Mouse (Mus musculus) layer of hippocampus, postnatal 25 days (tissue): ENCODE measurements around the gene Nutm1. TPM values are rescaled to one million over a fixed set of nuclear protein-coding genes. Genes with fewer than 3 reads are reported as not detected.

ENCODE experiments used
- DNase-seq, 2 experiments: peaks; one replicate each; pipeline ENCODE4 v3.0.0; 2022; ENCODE audit warnings: mixed read lengths in 2 of 2, low spot score in 1 of 2; ENCODE audit errors: extremely low spot score in 1 of 2
- total RNA-seq, 2 experiments: library from RNA; stranded (reverse); gene quantifications; 2 replicates each; pipeline ENCODE4 v1.2.3; 2021

Nutm1 gene
- total RNA-seq, 2 experiments from 2014 or later: not detected

DNA sequence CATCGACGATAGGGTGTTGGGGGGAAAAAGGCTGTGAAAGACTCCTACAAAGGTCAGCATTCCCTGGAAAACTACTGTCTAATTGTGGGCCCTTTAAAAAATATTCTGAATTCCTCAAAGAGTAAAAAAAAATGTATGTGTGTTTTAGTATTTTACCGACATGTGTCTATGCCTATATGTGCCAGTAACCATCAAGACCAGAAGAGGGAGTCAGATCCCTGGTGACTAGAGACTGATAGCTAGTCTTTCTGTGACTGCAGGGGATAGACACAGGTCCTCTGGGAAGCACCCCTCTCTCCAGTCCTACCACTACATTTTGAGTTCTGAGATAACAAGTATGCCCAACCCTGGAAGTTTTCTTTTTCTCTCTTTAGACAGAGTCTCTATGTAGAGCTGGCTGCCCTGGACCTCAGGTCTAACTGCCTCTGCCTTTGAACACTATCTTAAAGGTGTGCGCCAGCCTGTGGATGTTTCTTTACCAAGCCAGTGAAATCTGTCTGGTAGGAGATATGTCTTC is 3.7 kb upstream of the Nutm1 start:
- DNase-seq: no peak

DNA sequence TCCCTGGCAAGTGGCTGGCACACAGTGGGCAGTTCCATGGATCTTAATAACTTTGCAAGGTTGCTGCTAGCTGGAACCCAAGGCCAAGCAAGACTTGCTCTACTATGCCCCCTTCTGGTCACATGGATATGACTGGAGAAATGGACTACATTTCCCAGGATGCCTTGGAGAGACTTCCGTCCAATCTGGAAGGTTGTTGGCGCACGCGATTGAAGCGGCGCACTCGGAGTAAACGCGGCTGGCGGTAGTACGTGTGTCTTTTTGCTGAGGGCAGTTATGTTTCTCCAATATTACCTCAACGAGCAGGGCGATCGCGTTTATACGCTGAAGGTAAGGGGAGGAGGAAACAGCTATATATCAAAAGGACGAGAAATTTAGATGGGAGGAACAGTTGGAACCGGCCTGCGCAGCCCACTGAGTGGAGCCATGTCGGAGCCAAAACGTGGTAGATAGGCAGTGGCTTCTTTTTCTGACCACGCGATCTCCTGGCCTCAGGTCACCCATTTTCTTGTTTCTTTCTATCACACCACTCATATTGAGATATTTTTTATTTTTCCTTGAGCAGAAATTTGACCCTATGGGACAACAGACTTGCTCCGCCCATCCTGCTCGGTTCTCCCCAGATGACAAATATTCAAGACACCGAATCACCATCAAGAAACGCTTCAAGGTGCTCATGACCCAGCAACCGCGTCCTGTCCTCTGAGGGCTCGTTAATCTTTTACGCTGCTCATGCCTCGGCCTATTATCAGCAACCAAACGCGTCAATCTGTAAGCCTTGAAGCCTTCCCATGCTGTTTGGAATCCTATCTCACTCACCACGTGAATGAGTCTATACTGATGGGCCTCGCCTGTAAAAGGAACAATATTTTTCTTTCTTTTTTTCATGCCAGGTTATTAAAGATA is 2.9 kb upstream of the Nutm1 start, which contains the start of gene Nop10:
Nop10 (plus strand) TSS at position 179 of the 906 bp plus-strand sequence.
- DNase-seq: peak; percentile 69 to 80

DNA sequence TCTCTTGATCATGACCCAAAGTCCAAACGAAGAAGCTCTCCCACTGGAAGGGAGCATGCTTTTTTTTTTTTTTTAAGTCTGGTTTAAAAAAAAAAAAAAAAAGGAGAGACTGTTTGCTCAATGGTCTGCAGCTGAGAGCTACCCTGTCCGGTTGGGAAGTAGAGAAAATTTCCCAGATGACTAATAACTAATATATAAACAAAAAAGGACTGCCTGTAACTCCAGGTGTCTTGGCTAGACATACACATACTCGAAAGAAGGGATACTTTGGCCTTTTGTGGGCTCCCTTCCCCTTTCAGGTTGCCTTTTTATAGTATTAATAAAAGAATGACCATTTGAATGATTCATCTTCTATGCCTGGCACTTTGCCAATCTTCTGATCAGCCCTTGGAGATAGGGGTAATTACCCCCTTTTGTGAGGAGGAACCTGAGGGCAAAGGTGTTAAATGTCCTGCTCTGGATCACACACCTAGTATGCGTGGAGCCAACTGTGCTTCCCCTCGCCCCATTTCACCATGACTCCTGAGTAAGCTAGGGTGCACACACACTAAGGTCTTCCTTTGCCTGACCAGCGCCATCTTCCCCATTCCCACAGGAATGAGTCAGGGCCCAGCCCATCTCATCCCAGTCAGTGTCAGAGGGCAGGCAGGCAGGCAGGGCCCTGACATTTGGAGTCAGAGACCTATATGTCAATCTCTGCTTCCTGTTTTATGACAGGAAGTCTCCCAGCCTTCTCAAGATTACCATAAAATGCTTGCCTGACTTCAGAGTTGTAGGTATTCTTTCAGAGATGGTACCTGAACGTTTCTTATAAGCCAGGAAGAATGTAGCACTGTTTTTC is 4.2 kb downstream of the Nutm1 start:
- no peak for DNase-seq

DNA sequence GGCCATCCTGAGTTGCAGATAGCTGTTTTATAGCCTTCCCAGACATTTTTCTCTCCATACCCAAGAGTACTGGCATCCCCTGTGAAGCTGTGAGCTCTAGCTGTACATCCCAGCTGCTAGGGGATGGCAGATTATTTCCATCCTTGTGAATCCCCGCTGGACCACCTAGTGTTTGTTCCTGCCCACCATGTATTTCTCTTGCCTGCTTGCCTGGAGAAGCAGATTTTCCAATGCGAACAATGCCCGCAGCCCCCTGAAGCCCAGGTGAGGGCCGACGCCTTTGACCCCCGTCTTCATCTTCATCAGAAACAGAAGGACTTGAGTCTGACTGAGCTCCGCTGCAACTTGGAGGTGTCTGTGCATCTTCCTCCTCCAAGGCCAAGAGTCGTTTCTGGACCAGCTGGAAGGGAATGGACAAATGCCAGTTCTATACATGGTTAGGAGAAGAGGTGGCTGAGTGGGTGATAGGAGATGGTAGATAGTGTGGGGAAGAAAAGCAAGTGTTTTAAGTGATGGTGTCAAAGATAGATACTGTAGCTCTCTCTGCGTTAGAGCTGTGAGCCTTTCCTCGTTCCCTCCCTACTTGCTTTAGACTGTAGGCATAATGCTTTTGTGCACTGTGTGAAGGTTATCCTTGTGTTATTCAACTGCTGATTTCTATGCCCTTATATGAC is 9.2 kb downstream of the Nutm1 start:
- DNase-seq: no peak

DNA sequence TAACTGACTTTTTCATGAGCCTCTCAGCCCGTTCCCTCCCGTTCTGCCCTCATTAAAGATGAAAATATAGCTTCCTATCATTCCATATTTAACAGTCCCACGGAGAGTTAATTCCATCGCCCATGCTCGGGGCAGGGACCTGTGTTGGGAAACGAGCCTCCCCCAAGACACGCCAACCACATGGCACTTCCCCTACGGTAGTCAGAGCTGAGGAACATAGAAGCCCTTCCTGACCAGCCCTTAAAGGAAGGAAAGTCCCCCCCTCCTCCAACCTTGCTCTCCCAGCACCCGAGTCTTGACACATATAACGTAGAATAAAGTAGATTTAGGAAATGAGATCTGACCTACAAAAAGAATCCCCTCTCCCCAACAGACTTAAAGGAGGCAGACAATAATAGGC is 11.8 kb downstream of the Nutm1 start:
- no peak for DNase-seq

DNA sequence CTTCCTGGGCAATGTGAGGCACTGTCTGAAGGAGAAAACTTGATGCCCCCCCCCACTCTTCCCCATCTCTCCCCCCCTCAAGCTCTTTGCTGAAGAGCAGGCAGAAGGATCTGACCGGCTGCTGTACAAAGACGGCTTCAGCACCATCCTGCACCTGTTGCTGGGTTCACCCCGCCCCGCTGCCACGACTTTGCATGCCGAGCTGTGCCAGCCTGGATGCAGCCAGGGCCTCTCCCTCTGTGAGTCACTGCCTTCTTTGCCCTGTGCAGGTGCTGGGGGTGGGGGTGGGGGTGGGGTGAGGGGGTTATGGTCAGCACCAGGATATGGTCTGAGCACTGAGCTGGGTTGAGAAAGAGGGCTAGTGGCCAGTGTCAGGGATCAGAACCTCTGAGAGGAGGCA is 12.9 kb downstream of the Nutm1 start:
- no peak for DNase-seq

DNA sequence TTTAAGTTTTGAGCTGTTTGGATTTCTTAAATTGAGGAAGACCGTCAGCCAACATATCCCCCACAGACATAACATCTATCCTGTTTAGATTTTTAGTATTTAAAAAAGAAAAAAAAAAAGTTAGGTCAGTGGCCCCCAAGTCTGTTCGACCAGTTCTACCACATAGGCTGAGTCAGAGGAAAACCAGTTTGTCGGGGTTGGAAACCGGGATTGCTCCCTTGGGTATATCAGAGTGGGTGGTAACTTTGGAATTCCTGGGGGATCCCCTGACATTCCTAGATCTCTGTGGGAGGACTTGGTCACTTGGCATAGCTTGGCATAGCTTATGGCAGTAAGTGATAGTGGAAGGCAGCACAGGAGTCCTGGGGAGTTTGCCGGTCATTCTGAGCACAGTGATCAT is 13.8 kb downstream of the Nutm1 start:
- no peak for DNase-seq

DNA sequence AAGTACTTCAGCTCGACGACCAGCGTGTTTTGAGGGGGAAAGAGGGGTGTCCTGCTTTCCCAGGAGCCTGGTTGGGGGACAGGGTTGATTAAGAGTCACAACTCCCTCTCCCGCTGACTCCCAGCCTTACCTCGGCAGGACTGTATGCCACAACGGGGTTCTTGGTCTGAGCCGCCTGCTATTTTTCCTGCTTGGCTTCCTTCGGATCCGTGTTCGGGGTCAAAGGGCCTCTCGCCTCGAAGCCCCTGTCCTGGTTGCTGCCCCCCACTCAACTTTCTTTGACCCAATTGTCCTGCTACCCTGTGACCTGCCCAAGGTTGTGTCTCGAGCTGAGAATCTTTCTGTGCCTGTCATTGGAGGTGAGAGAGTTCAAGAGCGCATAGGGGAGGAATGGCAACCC is 17.3 kb downstream of the Nutm1 start:
- DNase-seq: no peak

DNA sequence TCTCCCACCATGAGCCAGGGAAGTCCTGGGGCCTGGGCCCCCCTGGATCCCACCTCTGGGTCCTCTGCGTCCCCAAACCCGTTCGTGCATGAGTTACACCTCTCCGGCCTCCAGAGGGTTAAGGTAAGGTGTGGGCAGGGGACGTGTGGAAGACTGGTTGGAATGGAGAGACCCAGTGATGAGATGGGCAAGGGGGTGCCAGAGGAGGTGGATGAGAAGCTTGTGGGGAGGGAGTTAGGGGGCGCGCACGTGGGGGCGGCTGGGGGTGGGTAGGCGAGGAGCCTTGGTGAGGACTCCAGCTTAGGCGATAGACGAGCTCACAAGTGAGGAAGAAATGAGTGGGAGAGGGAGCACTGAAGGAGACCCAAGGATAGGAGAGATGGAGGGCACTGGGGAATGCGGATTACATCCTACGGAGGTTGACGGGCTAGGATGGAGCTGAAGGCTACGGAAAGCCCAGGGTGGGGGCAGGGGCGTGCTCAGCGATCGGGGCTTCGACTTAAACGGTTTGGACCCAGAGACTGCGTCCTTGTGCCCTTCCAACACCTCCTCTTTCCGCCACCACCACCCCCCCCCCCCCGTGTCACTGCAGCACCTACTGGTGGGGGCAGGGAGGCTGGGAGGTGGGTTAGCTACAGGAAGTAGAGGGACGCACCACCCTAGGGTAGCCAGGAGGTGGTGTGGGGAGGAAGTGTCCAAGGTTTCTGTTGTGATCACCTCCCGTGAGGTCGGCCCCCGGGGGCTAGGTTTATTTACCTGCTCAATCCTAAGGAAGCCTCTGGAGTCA is 19.0 kb downstream of the Nutm1 start:
- DNase-seq: peak; percentile 32 to 34

DNA sequence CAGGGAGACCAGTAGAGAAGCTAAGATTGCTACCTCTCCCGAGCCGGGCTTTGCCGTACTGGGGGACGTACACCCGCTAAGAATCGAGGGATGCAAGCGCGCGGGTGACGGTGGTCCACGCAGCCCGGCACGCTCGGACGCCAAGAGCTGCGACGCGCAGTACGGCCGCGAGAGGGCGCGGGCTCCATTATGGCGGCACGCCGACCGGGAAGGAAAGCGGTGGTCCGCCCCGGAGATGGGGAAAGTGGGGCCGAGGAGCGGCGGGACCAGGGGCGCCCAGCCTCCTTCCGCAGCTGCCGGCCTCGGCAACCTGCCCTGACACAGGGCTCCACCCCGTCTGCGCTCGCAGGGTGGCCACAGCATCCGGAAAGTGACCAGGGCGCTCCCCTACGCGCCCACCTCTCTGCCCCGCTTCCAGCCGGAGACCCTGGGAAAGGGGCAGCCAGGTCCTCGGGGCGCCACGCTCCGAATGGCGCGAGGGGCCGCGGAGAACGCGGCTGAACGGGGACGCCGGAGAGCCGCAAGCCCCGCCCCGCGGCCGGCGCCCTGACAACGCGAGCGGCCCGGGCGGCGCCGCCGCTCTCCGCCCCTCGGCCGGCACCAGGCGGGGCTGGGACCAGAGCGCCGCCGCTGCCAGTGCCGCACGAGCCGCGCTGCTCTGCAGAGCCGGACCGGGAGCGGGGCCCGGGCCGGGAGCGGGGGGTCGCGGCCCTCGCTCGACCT is 19.7 kb downstream of the Nutm1 start, which contains the start of gene Lpcat4:
Lpcat4 (plus strand) TSS at position 257 of the 723 bp plus-strand sequence.
- DNase-seq: peak; percentile 92 to 94

DNA sequence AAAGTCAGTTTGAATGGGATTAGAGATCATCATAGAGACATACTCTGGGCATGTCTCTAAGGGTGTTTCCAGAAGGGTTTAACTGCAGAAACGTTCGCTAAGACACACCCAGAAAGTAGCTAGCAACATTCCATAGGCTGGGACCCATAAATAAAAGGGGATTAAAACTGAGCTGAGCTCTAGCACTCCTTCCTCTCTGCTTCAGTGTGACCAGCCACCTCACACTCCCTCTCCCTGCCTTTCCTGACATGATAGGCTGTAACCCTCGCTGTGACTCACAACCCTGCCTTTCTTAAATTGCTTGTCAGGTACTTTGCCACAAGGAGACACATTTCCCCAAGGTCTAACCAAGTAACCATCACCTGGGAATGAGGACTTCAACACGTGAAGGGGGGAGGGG is 21.1 kb downstream of the Nutm1 start:
- no peak for DNase-seq

DNA sequence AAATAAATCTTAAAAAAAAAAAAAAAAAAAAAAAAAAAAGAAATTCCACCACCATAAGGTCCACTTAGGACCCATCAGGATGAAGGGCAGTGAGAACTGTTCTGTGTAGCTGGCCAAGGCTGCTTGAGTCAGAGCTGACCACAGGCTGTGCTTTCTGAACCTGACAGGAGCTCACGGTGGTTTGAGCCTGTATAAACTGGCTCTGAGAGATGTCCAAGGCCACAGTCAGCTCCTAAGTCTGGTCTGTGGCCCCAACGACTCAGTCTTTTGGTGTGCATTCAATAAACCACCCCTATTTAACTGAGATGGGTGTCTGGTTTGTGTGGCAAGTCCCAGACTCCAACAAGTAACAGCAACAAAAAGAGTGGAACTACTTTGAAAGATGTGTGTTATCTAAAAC is 22.5 kb downstream of the Nutm1 start:
- no peak for DNase-seq

DNA sequence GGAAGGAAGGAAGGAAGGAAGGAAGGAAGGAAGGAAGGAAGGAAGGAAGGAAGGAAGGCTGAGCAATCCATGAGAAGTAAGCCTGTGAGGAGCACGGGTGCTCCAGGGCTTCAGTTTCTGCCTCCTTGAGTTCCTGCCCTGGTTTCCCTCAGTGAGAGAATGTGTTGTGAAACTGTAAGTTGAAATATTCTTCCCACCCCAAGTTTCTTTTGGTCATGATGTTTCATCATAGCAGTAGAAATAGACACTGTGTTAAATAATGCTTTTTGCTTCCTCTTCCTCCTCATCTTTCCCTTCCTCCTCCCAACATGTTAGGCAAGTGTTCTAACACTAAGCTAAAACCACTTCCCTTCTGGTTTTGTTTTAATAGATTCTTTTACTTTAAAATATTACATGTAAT is 26.5 kb downstream of the Nutm1 start:
- DNase-seq: no peak

DNA sequence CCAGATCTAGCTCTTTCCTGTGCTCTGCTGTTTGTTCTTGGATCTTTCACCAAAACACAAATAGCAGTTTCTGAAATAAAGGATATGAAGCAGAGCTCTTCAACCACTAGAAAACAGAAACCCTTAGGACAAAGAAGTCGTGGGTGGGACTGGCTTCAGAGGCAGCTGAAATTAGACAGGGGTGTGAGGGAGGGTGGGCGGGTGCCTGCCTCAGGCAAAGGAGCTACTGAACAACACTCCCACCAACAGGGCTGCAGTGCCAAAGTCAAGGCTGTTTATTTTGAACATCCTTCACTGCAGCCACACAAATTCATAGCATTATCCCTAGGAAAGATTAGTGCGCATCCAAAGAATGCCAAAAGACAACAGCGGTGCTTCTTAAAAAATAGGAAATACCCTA is 34.7 kb downstream of the Nutm1 start:
- no peak for DNase-seq

DNA sequence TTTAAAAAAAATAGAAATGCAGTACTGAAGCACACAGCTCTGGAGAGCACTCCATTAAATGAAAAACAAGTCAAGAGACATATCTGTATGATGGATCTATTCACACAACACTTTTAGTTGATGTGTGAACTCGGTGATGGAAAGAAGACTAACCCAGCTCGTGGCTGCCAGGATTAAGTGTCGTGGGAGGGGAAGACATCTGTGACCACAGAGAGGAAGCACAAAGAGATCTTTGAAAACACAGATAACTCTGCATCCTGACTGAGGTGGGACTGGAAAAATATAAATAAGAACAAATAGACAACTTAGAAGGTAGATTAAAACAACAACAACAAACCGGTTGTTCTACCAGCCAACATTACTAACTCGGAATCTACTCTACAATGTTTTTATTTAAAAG is 36.5 kb downstream of the Nutm1 start:
- DNase-seq: no peak

DNA sequence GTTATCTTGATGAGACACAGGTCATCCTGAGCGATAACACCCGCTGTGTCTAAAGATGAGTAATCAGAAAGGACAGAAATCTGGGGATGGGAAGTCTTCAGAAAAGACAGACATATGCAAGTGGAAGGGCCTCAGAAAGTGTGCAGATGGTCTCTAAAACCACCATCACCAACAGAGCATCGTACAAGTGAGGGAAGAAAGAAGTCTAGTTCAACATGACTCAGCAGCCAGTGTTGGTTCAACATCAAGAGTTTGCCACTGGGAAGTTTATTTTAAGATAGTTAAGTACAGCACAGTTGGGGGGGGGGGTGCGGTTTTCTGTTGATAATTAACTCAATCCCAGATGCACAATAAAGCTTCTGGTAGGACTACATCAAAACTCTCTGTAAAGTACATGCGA is 38.2 kb downstream of the Nutm1 start:
- DNase-seq: no peak

DNA sequence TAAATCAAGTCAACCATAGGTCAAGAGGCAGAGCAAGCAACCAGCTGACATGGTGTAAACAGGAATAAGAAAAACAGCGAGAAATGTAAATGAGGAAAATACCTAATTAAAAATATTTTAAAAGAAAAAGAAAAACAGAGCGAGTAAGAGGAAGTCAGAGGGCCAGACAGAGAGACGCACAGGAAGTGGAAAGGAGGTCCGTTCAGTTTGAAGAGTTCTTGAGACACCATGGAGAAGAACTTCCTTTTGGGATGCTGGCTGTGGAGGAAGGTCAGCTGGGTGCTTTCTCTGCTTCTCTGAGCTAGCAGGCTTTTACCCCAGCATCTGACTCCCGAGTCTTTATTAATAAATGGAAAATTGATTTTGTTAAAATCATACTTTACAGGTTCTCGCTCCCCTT is 41.5 kb downstream of the Nutm1 start:
- DNase-seq: no peak

DNA sequence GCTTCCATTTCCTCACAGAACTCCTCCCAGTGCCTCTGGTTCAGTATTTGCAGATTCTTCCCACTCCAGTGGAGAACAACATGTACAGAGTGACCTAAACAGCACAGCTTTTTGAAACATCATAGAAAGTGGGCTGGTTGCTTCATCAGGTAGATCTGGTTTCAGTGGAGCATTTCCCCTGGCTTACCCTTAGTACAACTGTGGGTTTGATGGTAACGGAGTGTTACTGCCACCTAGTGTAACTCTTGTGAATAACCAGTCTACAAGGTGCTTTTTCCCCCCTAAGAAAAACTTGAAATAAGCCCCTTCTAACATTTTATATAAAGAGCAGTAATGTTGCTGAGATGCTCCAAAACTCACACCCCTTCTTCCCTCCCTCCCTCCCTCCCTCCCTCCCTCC is 43.1 kb downstream of the Nutm1 start:
- DNase-seq: no peak

DNA sequence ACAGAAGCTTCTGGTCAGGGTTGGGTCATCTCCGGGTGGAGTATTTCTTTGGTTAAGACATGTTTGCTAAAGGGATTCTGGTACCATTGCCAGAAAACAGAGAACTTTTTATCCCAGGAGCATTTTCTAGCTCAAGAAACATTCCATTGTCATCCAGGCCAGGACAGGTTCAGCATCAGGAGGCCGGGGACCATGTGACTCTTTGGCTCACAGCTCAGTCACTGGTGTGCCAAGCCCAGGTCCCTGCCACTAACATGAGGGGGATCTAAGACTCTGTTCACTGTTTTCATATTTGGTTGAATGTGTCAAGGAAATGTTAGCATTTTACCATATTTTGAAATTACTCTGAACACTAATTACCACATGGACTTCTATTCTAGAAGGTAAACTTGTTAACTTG is 48.4 kb downstream of the Nutm1 start:
- no peak for DNase-seq
